Mouse (Mus musculus): Measurements from ENCODE around the gene Mmp24. TPM values are rescaled to one million over a fixed set of nuclear protein-coding genes. Genes with fewer than 3 reads are reported as not detected.

Mmp24 gene
- not detected for polyA plus RNA-seq (2014; fragmentation: Illumina TruSeq; extraction: RNeasy Lipid Tissue Mini Kit (QIAGEN cat#74804); ENCODE audit: low read depth, low replicate concordance)

DNA sequence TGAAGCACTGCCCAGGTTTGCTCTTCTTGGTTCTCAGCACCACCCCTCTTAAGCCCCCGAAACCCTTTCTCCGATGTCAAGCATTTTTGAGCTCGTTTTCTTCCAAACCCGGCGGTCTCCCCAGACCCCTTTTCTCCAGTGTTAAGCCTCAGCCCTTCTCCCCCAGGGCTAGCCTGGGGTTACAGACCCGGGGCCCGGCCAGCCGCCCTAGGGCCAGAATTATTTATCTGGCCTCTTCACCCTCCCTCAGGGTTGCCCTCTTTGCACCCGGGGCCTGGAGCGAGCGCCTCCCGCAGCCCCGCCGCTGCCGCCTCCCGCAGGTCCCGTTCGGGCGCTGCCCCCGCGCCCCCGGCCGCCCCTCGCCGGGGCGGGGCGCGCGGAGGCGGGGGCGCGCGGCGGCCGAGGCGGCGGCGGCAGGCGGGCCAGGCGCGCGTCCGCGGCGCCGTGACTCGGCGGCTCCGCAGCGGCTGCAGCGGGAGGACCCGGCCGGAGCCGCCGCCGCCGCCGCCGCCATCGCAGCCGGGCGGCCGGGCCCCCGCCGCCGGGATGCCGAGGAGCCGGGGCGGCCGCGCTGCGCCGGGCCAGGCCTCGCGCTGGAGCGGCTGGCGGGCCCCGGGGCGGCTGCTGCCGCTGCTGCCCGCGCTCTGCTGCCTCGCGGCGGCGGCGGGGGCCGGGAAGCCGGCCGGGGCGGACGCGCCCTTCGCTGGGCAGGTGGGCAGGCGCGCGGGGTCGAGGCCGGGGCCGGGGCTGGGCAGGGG, at the start of gene Mmp24:
Gene Mmp24 (plus strand): TSS at position 416 of the 758 bp plus-strand sequence.

DNA sequence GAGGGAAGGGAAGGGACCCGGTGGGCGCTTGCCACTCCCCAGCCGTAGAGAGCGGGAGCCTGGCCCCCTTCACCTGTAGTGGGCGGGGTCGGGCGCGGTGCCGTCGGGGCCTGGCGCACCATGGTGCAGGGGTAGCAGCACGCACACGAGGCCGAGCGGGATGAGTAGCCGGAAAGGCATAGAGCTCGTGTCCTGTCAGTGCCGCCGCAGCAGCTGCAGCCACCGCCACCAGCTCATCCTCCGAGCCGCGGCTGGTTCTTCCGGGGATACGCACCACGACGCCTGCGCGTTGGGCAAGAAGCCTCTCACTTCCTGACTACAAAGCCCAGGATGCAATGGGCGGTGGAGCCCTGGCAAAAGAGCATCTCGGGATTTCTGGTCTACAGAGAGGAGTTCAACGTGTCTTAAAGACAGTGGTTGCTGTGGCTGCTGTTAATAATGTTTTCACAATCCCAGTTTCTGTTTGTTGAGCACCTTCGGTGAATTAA, 45.9 kb upstream of the Mmp24 start, which contains the start of gene Edem2:
Gene Edem2 (minus strand): TSS at position 318 of the 488 bp plus-strand sequence.

DNA sequence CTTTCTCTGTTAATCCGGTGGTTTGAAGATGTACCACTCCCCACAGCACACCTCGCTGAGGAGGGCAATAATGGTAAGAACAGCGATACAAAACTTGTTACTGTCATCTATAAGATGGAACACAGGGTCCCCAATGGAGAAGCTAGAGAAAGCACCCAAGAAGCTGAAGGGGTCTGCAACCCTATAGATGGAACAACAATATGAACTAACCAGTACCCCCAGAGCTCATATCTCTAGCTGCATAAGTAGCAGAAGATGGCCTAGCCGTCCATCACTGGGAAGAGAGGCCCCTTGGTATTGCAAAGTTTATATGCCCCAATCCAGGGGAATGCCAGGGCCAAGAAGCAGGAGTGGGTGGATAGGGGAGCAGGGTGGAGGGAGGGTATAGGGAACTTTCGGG, 39.4 kb upstream of the Mmp24 start, which contains the start of gene Gm17581:
Gene Gm17581 (minus strand): TSS at position 101 of the 400 bp plus-strand sequence.

DNA sequence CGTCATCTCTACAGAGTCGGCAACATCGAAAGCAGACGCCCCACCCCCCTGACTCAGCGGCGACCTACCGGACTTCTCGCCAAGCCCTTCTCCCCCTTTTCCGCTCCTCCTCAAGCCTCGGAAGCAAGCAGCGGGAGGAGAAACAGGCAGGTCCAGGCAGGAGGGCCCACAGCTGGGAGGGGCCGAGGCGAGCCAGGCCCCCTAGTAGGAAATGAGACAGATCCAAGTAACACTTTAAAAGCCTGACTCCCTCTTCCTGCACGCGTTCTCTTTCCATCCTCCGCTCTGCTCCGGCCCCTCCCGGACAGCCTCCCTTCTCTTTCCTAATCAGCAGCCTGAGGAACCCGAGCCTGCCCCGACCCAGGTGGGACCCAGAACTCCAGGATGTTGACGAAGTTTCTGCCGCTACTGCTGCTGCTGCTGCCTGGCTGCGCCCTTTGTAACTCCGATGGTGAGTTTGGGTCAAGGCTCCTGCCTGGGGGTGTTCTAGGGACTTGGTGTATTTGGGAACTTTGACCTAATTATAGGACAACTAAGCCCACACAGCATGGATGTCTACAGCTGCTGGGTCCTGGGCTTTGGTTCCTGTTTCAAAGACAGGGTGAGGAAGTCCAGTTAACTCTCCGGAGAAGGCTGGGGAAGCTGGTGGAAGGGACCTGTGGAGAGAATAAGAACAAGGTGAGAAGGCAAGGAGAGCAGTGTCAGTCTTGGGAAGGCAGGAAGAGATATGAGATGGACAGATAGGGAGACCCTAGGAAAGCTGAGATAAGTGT, 23.9 kb upstream of the Mmp24 start, which contains the start of gene Procr:
Gene Procr (plus strand): TSS at position 104 of the 773 bp plus-strand sequence.

DNA sequence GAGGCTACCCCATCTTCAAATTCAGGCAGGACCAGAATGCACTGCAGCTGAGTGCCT, 44.1 kb downstream of the Mmp24 start, which contains the start of gene BC029722:
Gene BC029722 (minus strand): TSS at position 35 of the 57 bp plus-strand sequence.

DNA sequence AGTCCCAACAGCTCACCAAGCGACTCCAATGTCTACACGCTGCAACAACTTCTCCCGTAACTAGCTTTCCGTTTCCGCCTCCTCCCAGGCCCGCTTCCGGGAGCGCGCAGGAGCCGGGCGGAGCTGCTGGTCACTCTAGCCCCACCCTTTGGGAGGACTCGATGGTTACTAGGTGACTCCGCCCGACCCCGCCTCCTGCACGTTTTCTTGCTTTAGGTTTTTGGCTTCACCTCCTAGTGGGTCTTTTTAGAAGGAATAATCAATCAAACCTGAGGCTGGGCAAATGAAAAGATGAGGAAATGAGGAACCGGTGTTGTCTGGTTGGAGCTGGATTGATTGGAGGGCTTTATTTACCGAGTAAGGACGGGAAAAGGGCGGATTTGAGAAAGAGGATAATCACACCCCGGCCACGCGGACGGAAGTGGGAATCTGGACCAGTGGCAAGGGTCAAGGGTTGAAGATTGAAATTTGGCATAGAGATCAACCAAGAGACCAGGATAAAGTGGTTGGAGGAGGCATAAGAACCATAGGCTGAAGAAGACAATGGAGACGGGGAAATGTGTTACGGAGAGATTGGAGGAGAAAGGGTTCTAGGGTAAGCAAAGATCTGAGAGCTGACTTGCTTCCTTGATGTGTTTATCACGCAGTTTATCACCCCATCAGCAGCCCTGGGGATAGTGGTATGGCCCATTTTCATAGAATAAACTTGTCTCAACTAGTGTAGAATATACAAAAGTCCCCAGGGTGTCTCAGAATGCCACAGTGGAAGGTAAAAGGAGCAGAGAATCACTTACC, 51.7 kb downstream of the Mmp24 start, which contains the start of gene Eif6:
Gene Eif6 (minus strand): TSS at position 296 of the 795 bp plus-strand sequence.

DNA sequence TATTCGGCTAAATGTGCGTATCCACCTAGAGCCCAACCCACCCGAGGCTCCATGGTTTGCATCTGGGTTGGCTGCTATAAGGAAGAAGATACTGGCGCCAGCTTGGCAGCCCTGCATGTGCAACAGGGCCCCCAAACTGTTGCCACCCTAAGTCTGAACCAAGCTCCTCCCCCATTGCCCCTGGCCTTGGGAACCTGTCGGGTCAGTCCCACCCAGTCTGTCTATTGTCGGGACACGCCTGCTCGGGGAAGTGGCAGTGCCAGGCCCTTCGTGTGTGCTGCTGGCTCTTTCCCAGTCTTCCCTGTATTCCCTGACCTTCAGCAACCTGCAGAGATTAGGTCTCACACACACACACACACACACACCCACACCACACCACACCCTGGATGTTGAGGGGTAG, 59.6 kb downstream of the Mmp24 start, which contains the start of gene Fam83c:
Gene Fam83c (minus strand): TSS at position 123 of the 400 bp plus-strand sequence.

Other genes starting within 250 kb of the Mmp24 start
- 13.5 TPM for gene Gss, start 182.5 kb upstream of the Mmp24 start, polyA plus RNA-seq (2014; fragmentation: Illumina TruSeq; extraction: RNeasy Lipid Tissue Mini Kit (QIAGEN cat#74804); ENCODE audit: low read depth, low replicate concordance)
- not detected for gene Myh7b, start 164.1 kb upstream of the Mmp24 start, polyA plus RNA-seq (2014; fragmentation: Illumina TruSeq; extraction: RNeasy Lipid Tissue Mini Kit (QIAGEN cat#74804); ENCODE audit: low read depth, low replicate concordance)
- gene Trpc4ap, start 83.0 kb upstream of the Mmp24 start, polyA plus RNA-seq (2014; fragmentation: Illumina TruSeq; extraction: RNeasy Lipid Tissue Mini Kit (QIAGEN cat#74804); ENCODE audit: low read depth, low replicate concordance) = 97.7 TPM
- gene Edem2, start 45.9 kb upstream of the Mmp24 start, polyA plus RNA-seq (2014; fragmentation: Illumina TruSeq; extraction: RNeasy Lipid Tissue Mini Kit (QIAGEN cat#74804); ENCODE audit: low read depth, low replicate concordance) = 18.2 TPM
- gene Gm17581, start 39.5 kb upstream of the Mmp24 start, polyA plus RNA-seq (2014; fragmentation: Illumina TruSeq; extraction: RNeasy Lipid Tissue Mini Kit (QIAGEN cat#74804); ENCODE audit: low read depth, low replicate concordance) = not detected
- gene Procr, start 24.2 kb upstream of the Mmp24 start, polyA plus RNA-seq (2014; fragmentation: Illumina TruSeq; extraction: RNeasy Lipid Tissue Mini Kit (QIAGEN cat#74804); ENCODE audit: low read depth, low replicate concordance) = 8.5 TPM
- gene BC029722, start 44.1 kb downstream of the Mmp24 start, polyA plus RNA-seq (2014; fragmentation: Illumina TruSeq; extraction: RNeasy Lipid Tissue Mini Kit (QIAGEN cat#74804); ENCODE audit: low read depth, low replicate concordance) = 9.9 TPM
- gene Eif6, start 51.6 kb downstream of the Mmp24 start, polyA plus RNA-seq (2014; fragmentation: Illumina TruSeq; extraction: RNeasy Lipid Tissue Mini Kit (QIAGEN cat#74804); ENCODE audit: low read depth, low replicate concordance) = 19.9 TPM
- 5.2 TPM for gene Fam83c, start 59.5 kb downstream of the Mmp24 start, polyA plus RNA-seq (2014; fragmentation: Illumina TruSeq; extraction: RNeasy Lipid Tissue Mini Kit (QIAGEN cat#74804); ENCODE audit: low read depth, low replicate concordance)
- 40.9 TPM for gene Uqcc1, start 155.0 kb downstream of the Mmp24 start, polyA plus RNA-seq (2014; fragmentation: Illumina TruSeq; extraction: RNeasy Lipid Tissue Mini Kit (QIAGEN cat#74804); ENCODE audit: low read depth, low replicate concordance)
- not detected for gene Gm15557, start 165.4 kb downstream of the Mmp24 start, polyA plus RNA-seq (2014; fragmentation: Illumina TruSeq; extraction: RNeasy Lipid Tissue Mini Kit (QIAGEN cat#74804); ENCODE audit: low read depth, low replicate concordance)
- gene Gdf5, start 170.0 kb downstream of the Mmp24 start, polyA plus RNA-seq (2014; fragmentation: Illumina TruSeq; extraction: RNeasy Lipid Tissue Mini Kit (QIAGEN cat#74804); ENCODE audit: low read depth, low replicate concordance) = not detected
- 1.5 TPM for gene Cep250, start 181.1 kb downstream of the Mmp24 start, polyA plus RNA-seq (2014; fragmentation: Illumina TruSeq; extraction: RNeasy Lipid Tissue Mini Kit (QIAGEN cat#74804); ENCODE audit: low read depth, low replicate concordance)
- gene 6430550D23Rik, start 232.6 kb downstream of the Mmp24 start, polyA plus RNA-seq (2014; fragmentation: Illumina TruSeq; extraction: RNeasy Lipid Tissue Mini Kit (QIAGEN cat#74804); ENCODE audit: low read depth, low replicate concordance) = 2.8 TPM
- gene Ergic3, start 232.7 kb downstream of the Mmp24 start, polyA plus RNA-seq (2014; fragmentation: Illumina TruSeq; extraction: RNeasy Lipid Tissue Mini Kit (QIAGEN cat#74804); ENCODE audit: low read depth, low replicate concordance) = 13.5 TPM

Measured in sigmoid colon, adult 10 weeks (tissue).